Mouse (Mus musculus): ENCODE measurements around the gene Krtap4-1. TPM values are rescaled to one million over a fixed set of nuclear protein-coding genes. Genes with fewer than 3 reads are reported as not detected.
"Not testable (repeated sequence)": the region's sequence is repeated elsewhere in the genome, so short reads cannot be mapped to it uniquely, and the experiment has no call there.

The Krtap4-1 gene
- not detected in 2 replicates for polyA plus RNA-seq (2016; fragmentation: Nextera tagmentation; extraction: Ambion mirVana)

GRCm38 (mm10) chr11:99628138-99628537, at the start of gene Krtap4-1:
Krtap4-1 (minus strand) TSS chr11:99628238.
- Histone ChIP-seq H3K27ac (no peak within 1 kb of the TSS), H3K4me1 (replicated peaks) (no peaks in the 10 kb centered on the region), H3K36me3 (no peaks in the 10 kb centered on the region), H3K27me3 (ENCODE audit: insufficient read depth, poor library complexity, severe bottlenecking) (no peaks in the 10 kb centered on the region), H3K9me3 (no peaks in the 10 kb centered on the region), H3K4me3 (no peak within 1 kb of the TSS)
- no peak for DNase-seq (ENCODE audit: low spot score)
- 78% methylated on average over 4 of the region's 4 CpGs for WGBS

- no peaks in the 10 kb centered on the region for H3K36me3 ChIP-seq
- no peak within 1 kb of the TSS for H3K4me3 ChIP-seq
- H3K9me3 ChIP-seq = 0 out of 2 replicates have a peak, but pooled peaks cover 2% of the 10 kb centered on the region
- H3K4me1 ChIP-seq (replicated peaks) = no peaks in the 10 kb centered on the region
- no peak within 1 kb of the TSS for H3K27ac ChIP-seq
- H3K27me3 ChIP-seq (ENCODE audit: insufficient read depth, poor library complexity, severe bottlenecking) = no peaks in the 10 kb centered on the region
- DNase-seq (ENCODE audit: low spot score) = no peak
Measured at GRCm38 (mm10) chr11:99665860-99666259, 37.8 kb upstream of the Krtap4-1 start, which contains the start of gene Krtap4-6. Krtap4-6 (minus strand) TSS chr11:99665960.

- no peaks in the 10 kb centered on the region for H3K4me1 ChIP-seq (replicated peaks)
- 89% methylated on average over 10 of the region's 10 CpGs for WGBS
- no peak overlapping the region for H3K27ac ChIP-seq
- DNase-seq (ENCODE audit: low spot score) = no peak
- H3K4me3 ChIP-seq = no peak overlapping the region
- H3K36me3 ChIP-seq = no peaks in the 10 kb centered on the region
- no peaks in the 10 kb centered on the region for H3K27me3 ChIP-seq (ENCODE audit: insufficient read depth, poor library complexity, severe bottlenecking)
- H3K9me3 ChIP-seq = 0 out of 2 replicates have a peak, but pooled peaks cover 2% of the 10 kb centered on the region
Measured at GRCm38 (mm10) chr11:99662802-99663201, 34.8 kb upstream of the Krtap4-1 start.

DNA sequence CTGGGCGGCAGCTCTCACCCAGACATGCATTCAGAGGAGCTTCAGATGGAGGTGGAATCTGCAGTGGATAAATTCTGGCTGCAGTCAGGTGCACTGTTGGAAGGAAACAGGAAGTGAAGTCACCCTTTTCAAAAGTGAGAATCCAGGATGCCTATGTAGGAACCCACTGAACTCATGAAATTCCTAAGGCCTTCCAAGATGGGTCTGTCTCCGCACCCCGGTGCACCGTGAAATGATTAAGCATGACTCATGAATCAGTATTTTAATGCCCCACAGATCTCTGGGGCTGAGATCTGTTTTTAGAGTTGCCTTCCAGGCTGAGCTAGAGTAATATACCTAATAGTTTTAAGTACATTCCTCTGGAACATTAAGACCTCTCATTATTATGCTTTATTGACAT, 31.2 kb upstream of the Krtap4-1 start:
- WGBS = 89% methylated on average over 4 of the region's 4 CpGs
- H3K4me3 ChIP-seq = no peak overlapping the region
- no peaks in the 10 kb centered on the region for H3K9me3 ChIP-seq
- H3K4me1 ChIP-seq (replicated peaks) = 0 out of 2 replicates have a peak, but pooled peaks cover 3% of the 10 kb centered on the region
- no peak for DNase-seq (ENCODE audit: low spot score)
- no peaks in the 10 kb centered on the region for H3K36me3 ChIP-seq
- H3K27me3 ChIP-seq (ENCODE audit: insufficient read depth, poor library complexity, severe bottlenecking) = no peaks in the 10 kb centered on the region
- H3K27ac ChIP-seq = no peak overlapping the region

GRCm38 (mm10) chr11:99658467-99659010, 30.5 kb upstream of the Krtap4-1 start, which contains the start of gene Gm11563:
Gm11563 (minus strand) TSS chr11:99658960.
- H3K36me3 ChIP-seq; H3K4me3 ChIP-seq; H3K4me1 ChIP-seq (replicated peaks); H3K27me3 ChIP-seq (ENCODE audit: insufficient read depth, poor library complexity, severe bottlenecking); H3K27ac ChIP-seq; H3K9me3 ChIP-seq; DNase-seq (ENCODE audit: low spot score): not testable (repeated sequence)
- 68% methylated on average over 10 of the region's 10 CpGs for WGBS

- H3K36me3 ChIP-seq = no peaks in the 10 kb centered on the region
- 0 out of 2 replicates have a peak, but pooled peaks cover 3% of the 10 kb centered on the region for H3K4me1 ChIP-seq (replicated peaks)
- no peaks in the 10 kb centered on the region for H3K27me3 ChIP-seq (ENCODE audit: insufficient read depth, poor library complexity, severe bottlenecking)
- no peak overlapping the region for H3K4me3 ChIP-seq
- H3K27ac ChIP-seq = no peak overlapping the region
- no peaks in the 10 kb centered on the region for H3K9me3 ChIP-seq
- WGBS = 47% methylated on average over 5 of the region's 5 CpGs
- DNase-seq (ENCODE audit: low spot score) = no peak
Measured at GRCm38 (mm10) chr11:99657051-99657450, 29.0 kb upstream of the Krtap4-1 start.

- Histone ChIP-seq H3K36me3 (no peaks in the 10 kb centered on the region), H3K27ac (no peak within 1 kb of the TSS), H3K4me1 (replicated peaks) (no peaks in the 10 kb centered on the region), H3K27me3 (ENCODE audit: insufficient read depth, poor library complexity, severe bottlenecking) (no peaks in the 10 kb centered on the region), H3K9me3 (no peaks in the 10 kb centered on the region), H3K4me3 (no peak within 1 kb of the TSS)
- DNase-seq (ENCODE audit: low spot score) = no peak
- 83% methylated on average over 2 of the region's 2 CpGs for WGBS
Measured at GRCm38 (mm10) chr11:99650136-99650535, 22.1 kb upstream of the Krtap4-1 start, which contains the start of gene Gm11555. Gm11555 (minus strand) TSS chr11:99650236.

DNA sequence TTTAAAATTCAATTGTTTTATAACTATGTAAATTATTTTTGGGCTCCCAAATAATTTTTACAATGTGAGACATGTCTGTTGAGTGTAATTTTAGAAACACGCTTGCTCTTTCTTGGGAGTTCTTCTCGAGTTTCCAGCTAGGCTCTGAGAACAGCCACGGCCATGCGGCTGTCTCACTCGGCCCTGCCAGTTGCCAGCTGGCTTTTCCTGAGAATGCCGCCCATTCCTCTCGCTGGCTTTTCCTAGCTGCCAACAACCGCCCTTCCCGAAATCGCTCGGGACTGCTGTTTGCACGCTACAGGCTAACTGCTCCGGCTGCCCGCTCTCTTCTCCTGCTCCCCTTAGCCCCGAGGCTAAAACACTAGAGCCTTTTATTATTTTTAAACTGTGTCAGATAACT, 18.4 kb upstream of the Krtap4-1 start:
- Histone ChIP-seq H3K4me3 (no peak overlapping the region), H3K27me3 (ENCODE audit: insufficient read depth, poor library complexity, severe bottlenecking) (no peaks in the 10 kb centered on the region), H3K36me3 (no peaks in the 10 kb centered on the region), H3K4me1 (replicated peaks) (no peaks in the 10 kb centered on the region), H3K27ac (no peak overlapping the region), H3K9me3 (no peaks in the 10 kb centered on the region)
- no peak for DNase-seq (ENCODE audit: low spot score)
- WGBS = 90% methylated on average over 15 of the region's 15 CpGs

GRCm38 (mm10) chr11:99644351-99644750, 16.3 kb upstream of the Krtap4-1 start:
- H3K4me3 ChIP-seq = no peak overlapping the region
- no peaks in the 10 kb centered on the region for H3K9me3 ChIP-seq
- no peaks in the 10 kb centered on the region for H3K27me3 ChIP-seq (ENCODE audit: insufficient read depth, poor library complexity, severe bottlenecking)
- no peak overlapping the region for H3K27ac ChIP-seq
- H3K4me1 ChIP-seq (replicated peaks) = no peaks in the 10 kb centered on the region
- DNase-seq (ENCODE audit: low spot score) = no peak
- 83% methylated on average over 3 of the region's 3 CpGs for WGBS
- no peaks in the 10 kb centered on the region for H3K36me3 ChIP-seq

DNA sequence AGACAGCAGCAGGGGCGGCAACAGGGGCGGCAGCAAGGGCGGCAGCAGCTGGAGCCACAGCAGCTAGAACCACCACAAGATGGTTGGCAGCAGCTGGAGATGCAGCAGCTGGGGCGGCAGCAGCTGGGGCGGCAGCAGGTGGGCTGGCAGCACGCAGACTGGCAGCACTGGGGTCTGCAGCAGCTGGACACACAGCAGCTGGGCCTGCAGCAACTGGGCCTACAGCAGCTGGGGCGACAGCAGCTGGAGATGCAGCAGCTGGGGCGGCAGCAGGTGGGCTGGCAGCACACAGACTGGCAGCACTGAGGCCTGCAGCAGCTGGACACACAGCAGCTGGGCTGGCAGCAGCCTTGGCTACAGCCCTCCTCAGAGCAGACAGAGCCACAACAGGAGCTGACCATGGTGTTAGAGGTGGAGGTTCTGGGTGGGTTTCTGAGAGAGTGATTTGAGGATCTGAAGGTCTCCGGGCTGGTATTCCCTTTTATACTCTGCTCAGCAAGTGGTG, 15.6 kb upstream of the Krtap4-1 start, which contains the start of gene Krtap4-7:
Gene Krtap4-7, minus strand, starts transcription at position 455 of the 505 bp plus-strand sequence.
- not testable (repeated sequence) for H3K27ac ChIP-seq; H3K27me3 ChIP-seq (ENCODE audit: insufficient read depth, poor library complexity, severe bottlenecking); DNase-seq (ENCODE audit: low spot score); H3K4me3 ChIP-seq; H3K9me3 ChIP-seq; H3K4me1 ChIP-seq (replicated peaks); H3K36me3 ChIP-seq
- WGBS = 81% methylated on average over 9 of the region's 9 CpGs

DNA sequence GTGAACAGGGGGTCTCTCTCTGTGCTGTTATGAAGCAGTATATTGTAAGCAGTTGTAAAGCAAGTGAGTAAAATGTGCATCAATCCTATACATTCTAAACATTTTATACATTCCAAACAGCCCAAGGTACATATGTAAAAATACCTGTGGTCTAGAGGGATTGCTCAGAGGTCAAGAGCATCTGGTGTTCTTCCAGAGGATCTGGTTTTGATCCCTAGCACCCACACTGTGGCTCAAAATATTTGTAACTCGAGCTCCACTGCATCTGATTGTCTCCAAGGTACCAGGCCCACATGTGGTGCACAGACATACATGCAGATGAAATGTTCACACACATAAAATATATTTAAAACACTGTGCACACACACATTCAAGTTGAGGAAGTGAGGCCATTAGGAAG, 12.9 kb upstream of the Krtap4-1 start:
- no peaks in the 10 kb centered on the region for H3K36me3 ChIP-seq
- no peaks in the 10 kb centered on the region for H3K9me3 ChIP-seq
- 48% methylated on average over 1 of the region's 1 CpGs for WGBS
- DNase-seq (ENCODE audit: low spot score) = no peak
- no peak overlapping the region for H3K4me3 ChIP-seq
- H3K27ac ChIP-seq = no peak overlapping the region
- H3K4me1 ChIP-seq (replicated peaks) = no peaks in the 10 kb centered on the region
- no peaks in the 10 kb centered on the region for H3K27me3 ChIP-seq (ENCODE audit: insufficient read depth, poor library complexity, severe bottlenecking)

DNA sequence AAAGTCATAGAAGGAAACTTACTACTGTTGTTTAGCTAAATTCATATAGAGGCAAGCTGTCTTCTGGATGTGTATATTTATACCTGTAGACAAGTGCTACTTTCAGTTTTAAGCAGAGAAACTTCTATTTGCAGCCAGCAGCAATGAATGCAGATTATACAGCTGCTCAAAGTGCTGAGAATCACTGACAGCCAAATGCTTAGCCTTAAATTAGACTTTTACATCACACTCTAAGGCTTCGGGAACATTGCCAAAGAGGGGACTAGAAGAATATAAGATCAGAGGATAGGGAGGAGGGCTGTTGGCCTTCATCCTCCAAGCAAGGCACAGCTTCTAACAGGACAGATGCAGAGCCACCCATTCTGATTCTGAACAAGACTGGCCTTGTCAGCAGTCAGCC, 9.0 kb upstream of the Krtap4-1 start:
- Histone ChIP-seq H3K27me3 (ENCODE audit: insufficient read depth, poor library complexity, severe bottlenecking) (no peaks in the 10 kb centered on the region), H3K4me3 (no peak overlapping the region), H3K4me1 (replicated peaks) (peaks cover 4% of the 10 kb centered on the region), H3K27ac (no peak overlapping the region), H3K36me3 (no peaks in the 10 kb centered on the region), H3K9me3 (no peaks in the 10 kb centered on the region)
- no peak for DNase-seq (ENCODE audit: low spot score)
- 90% methylated on average over 1 of the region's 1 CpGs for WGBS

- H3K4me1 ChIP-seq (replicated peaks) = peaks cover 4% of the 10 kb centered on the region
- no peaks in the 10 kb centered on the region for H3K36me3 ChIP-seq
- no peak for DNase-seq (ENCODE audit: low spot score)
- no peaks in the 10 kb centered on the region for H3K27me3 ChIP-seq (ENCODE audit: insufficient read depth, poor library complexity, severe bottlenecking)
- H3K4me3 ChIP-seq = no peak within 1 kb of the TSS
- H3K9me3 ChIP-seq = no peaks in the 10 kb centered on the region
- H3K27ac ChIP-seq = no peak within 1 kb of the TSS
- 43% methylated on average over 8 of the region's 8 CpGs for WGBS
Measured at GRCm38 (mm10) chr11:99634653-99635134, 6.7 kb upstream of the Krtap4-1 start, which contains the start of gene Krtap4-2. Krtap4-2 (minus strand) TSS chr11:99635084.

Data from hindbrain, embryonic 10.5 days (tissue).